Mouse (Mus musculus) embryonic facial prominence, embryonic 12.5 days (tissue): ENCODE measurements around the gene Zfp821. TPM values are rescaled to one million over a fixed set of nuclear protein-coding genes. Genes with fewer than 3 reads are reported as not detected.

Source experiments
- ATAC-seq: fragments of 200-750 bp; cut with Nextera tagmentation; 2 replicates; pipeline ENCODE4 v1.8.0; 2017; ENCODE audit not compliant: insufficient number of reproducible peaks, insufficient read depth, low FRiP score, low TSS enrichment
- H3K27ac ChIP-seq: fragments of 300-500 bp; sonication (generic); 2 replicates; pipeline ENCODE4 v1.5.1; 2016; ENCODE audit warnings: mild to moderate bottlenecking
- H3K27me3 ChIP-seq: fragments of 300-500 bp; sonication (generic); 2 replicates; pipeline ENCODE4 v1.6.1; 2016; ENCODE audit warnings: mild to moderate bottlenecking, moderate library complexity
- H3K36me3 ChIP-seq: fragments of 300-500 bp; sonication (generic); 2 replicates; pipeline ENCODE4 v1.6.1; 2016; ENCODE audit warnings: mild to moderate bottlenecking
- H3K4me1 ChIP-seq: fragments of 300-500 bp; sonication (generic); 2 replicates; pipeline ENCODE4 v1.6.1; 2016
- H3K4me2 ChIP-seq: fragments of 300-500 bp; sonication (generic); replicated peaks from 2 replicates; pipeline ENCODE4 v1.6.1; 2016; ENCODE audit warnings: mild to moderate bottlenecking, moderate library complexity
- H3K4me3 ChIP-seq: fragments of 300-500 bp; sonication (generic); 2 replicates; pipeline ENCODE4 v1.5.1; 2016; ENCODE audit warnings: mild to moderate bottlenecking
- H3K9ac ChIP-seq: fragments of 300-500 bp; sonication (generic); 2 replicates; pipeline ENCODE4 v1.6.1; 2016; ENCODE audit warnings: mild to moderate bottlenecking, moderate library complexity
- H3K9me3 ChIP-seq: fragments of 300-500 bp; sonication (generic); 2 replicates; pipeline ENCODE4 v1.6.1; 2016; ENCODE audit warnings: mild to moderate bottlenecking, moderate library complexity
- WGBS: fragments of 180-500 bp; shearing (Covaris S2); methylation state at CpG from one replicate; pipeline ENCODE4 v1.1.7; 2016; 5-methylcytosine and 5-hydroxymethylcytosine counted together
- polyA plus RNA-seq: library from polyadenylated mRNA; unstranded; fragments of >200 nt; fragmentation: Nextera tagmentation; extraction: Ambion mirVana; gene quantifications from 2 replicates; pipeline ENCODE4 v1.2.1, GENCODE M21; 2016

Gene Zfp821
- polyA plus RNA-seq, 1 experiment from 2014 or later: 60.6 TPM

DNA sequence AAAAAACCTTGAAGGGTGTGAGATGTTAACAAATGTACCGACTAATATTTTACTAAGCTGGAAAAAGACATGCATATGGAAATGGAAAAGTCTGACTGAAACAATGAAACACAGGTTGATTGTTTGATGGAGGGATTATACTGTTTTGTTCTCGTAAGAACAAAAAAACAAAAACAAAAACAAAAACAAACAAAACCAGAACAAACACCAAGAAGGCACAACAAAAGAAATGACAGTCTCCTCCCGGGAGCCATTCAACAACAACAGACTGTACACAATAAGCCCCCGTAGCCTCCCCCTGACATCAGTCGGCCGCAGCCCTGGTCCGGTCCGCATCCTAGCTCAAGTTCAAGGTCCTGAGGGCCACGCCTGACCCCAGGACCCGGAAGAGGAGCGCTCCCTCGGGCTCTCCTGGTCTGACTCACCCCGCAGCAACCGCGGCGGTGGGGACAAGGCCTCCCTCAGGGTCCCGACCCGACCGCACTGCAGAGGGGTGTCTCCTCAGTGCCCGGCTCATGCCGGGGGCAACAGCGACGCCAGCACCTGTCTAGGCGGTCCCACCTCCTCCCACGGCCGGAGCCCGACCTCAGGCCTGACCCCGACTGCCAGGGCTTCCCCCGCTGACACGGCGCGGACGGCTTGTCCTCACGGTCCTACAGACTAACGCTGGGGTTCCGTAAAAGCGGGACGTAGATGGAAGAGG is 12.8 kb upstream of the Zfp821 start:
- Histone ChIP-seq H3K27me3 (no peaks in the 10 kb centered on the region; the same call in 1 of the 2 replicates), H3K4me3 (peak overlapping the region; percentile 99), H3K4me1 (peaks cover 17% of the 10 kb centered on the region), H3K4me2 (peak overlapping the region; percentile 72), H3K36me3 (no peaks in the 10 kb centered on the region), H3K27ac (peak overlapping the region; percentile 74), H3K9me3 (no peaks in the 10 kb centered on the region), H3K9ac (peak overlapping the region; percentile 96)
- WGBS: under 1% methylated on average over 38 of the region's 38 CpGs
- ATAC-seq: peak; percentile 53

DNA sequence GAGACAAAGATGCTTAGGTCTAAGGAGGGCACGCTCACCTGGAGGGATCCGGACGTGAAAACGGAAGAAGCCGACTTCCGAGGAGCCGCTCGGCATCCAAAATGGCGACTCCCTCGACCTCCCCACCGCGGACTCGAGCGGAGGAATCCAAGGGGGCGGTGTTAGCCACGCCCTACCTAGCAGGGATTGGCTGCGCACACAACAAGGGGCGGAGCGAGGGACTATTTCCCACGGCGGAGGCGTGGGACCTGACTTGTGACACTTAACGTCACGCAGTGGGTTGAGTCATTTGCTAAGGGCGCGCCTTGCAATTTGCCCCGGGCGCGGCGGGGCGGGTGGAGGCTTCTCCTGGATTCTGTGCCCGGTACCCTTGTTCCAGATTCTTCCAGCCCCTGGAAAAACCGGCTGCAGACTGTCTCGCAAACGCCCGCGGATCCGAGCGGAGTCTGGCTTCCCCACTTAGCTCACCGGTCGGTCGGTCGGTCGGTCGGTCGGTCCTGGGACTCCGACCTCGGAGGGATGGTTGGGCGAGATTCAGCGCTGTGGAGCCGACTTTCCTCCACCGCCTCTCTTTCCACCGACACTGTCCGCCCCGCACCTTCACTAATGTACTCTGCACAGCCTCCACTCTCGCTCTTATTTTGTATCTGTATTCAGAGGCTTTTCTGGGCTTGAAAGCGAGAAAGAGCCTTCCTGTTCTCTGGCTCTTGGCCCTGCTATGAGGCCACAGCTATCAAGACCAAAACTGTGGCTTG is 12.0 kb upstream of the Zfp821 start, which contains the start of gene Ist1:
Gene Ist1 (minus strand): TSS at position 115 of the 755 bp plus-strand sequence.
- Histone ChIP-seq H3K4me3 (peak within 1 kb of the TSS; percentile 99), H3K4me1 (peaks cover 17% of the 10 kb centered on the region), H3K9ac (peak within 1 kb of the TSS; percentile 96), H3K27ac (peak within 1 kb of the TSS; percentile 74), H3K4me2 (peak within 1 kb of the TSS; percentile 80), H3K9me3 (no peaks in the 10 kb centered on the region), H3K27me3 (no peaks in the 10 kb centered on the region; the same call in 1 of the 2 replicates), H3K36me3 (no peaks in the 10 kb centered on the region)
- WGBS: under 1% methylated on average over 57 of the region's 57 CpGs
- ATAC-seq: peak; percentile 92

DNA sequence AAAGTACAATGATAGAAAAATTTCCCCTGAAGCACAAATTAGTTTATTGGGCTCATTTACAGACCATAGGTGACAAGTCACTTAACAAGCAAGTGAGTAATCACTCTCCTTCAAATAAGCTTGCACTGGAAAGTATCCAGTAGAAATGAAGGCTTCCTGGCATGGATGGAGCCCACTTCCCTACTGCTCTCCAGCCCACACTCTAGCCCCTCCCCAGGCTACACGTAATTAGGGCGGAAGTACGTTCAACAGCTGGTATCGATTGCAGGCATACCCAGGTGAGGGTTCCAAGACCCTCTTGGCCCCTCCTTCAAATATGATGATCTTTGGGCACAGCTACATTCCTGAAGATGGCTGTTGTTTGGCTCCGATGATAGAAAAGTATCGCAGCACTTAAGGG is 11.2 kb upstream of the Zfp821 start:
- no peak for ATAC-seq

DNA sequence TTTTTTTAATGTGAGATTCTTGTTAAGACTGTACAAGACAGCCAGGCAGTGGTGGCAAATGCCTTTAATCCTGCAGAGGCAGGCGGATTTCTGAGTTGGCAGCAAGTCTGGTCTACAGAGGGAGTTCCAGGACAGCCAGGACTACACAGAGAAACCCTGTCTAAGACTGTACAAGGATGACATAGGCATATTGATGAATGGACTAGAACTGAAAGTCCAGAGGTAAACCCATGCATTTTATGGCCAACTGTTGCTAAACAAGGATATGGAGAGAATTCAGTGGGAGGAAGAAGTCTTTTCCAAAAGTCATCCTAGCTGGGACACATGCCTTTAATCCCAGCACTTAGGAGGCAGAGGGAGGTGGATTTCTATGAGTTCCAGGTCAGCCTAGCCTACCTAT is 7.6 kb upstream of the Zfp821 start:
- Histone ChIP-seq H3K9ac (no peak overlapping the region), H3K4me3 (no peak overlapping the region), H3K4me2 (no peak overlapping the region), H3K27ac (no peak overlapping the region), H3K36me3 (no peaks in the 10 kb centered on the region), H3K9me3 (no peaks in the 10 kb centered on the region), H3K27me3 (no peaks in the 10 kb centered on the region; the same call in 1 of the 2 replicates), H3K4me1 (no peaks in the 10 kb centered on the region)
- WGBS: 75% methylated on average over 1 of the region's 1 CpGs
- no peak for ATAC-seq

More for the DNA sequence above, 11.2 kb upstream of the Zfp821 start:
- 0 out of 2 replicates have a peak overlapping the region, but pooled peaks have one; percentile 80 for H3K4me2 ChIP-seq
- no peak overlapping the region for H3K27ac ChIP-seq
- no peaks in the 10 kb centered on the region; the same call in 1 of the 2 replicates for H3K27me3 ChIP-seq
- 38% methylated on average over 6 of the region's 6 CpGs for WGBS
- H3K9ac ChIP-seq: no peak overlapping the region
- no peak overlapping the region for H3K4me3 ChIP-seq
- H3K4me1 ChIP-seq: peaks cover 17% of the 10 kb centered on the region
- H3K36me3 ChIP-seq: no peaks in the 10 kb centered on the region
- no peaks in the 10 kb centered on the region for H3K9me3 ChIP-seq

DNA sequence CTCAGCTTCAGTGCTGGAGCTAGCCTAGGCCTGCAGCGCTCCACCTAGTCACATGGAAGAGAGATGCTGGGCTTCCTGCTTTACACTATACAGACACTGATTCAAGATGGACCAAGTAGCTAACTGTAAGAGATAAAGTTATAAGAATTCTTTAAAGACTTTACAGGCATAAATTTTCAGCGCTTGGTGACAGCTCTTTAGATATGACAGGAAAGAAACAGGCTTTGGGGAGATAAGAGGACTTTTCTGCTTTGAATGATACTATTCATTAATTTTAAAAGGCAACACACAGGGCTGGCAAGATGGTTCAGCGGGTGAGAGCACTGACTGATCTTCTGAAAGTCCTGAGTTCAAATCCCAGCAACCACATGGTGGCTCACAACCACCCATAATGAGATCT is 6.9 kb upstream of the Zfp821 start:
- 76% methylated on average over 3 of the region's 3 CpGs for WGBS
- Histone ChIP-seq H3K4me2 (no peak overlapping the region), H3K4me3 (no peak overlapping the region), H3K9ac (no peak overlapping the region), H3K27ac (no peak overlapping the region), H3K36me3 (no peaks in the 10 kb centered on the region), H3K4me1 (no peaks in the 10 kb centered on the region), H3K9me3 (no peaks in the 10 kb centered on the region), H3K27me3 (no peaks in the 10 kb centered on the region; the same call in 1 of the 2 replicates)
- ATAC-seq: no peak

DNA sequence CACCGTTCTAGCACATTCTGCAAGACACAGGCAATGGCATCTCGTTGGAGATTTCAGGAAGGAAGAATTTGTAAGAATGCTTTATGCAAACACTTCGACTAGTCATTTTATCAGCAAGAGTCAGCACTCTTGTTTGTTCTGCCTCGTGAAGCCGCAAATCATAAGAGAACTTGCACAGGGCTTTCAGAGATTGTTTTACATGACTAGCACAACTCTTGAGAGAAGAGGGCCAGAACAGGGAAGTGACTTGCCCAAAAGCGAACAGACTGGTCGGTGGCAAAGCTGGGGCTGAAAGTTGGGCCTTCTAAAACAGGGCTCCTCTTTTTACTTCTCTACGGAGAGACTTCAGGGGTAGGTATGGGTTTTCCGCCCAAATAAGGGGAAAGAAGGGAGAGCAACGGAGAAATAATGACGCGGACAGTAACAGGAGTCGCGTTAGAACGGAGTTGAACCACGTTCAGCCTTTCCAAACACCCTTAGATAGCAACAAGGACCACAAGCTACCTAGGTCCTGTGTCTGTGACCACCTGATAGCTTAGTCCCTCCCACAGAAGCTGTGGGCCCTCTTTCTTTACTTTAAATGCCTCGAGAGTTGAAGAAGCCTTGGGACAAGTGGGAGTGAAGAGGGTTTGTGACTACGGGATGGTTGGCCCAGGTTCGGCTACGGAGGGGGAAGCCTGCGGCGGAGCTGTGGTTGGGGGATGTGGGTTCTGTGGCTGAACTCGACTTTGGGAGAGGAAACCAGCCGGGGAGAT is 604 bp upstream of the Zfp821 start:
- Histone ChIP-seq H3K9ac (peak overlapping the region; percentile 96), H3K4me3 (peak overlapping the region; percentile 93), H3K4me2 (peak overlapping the region; percentile 87), H3K27me3 (no peaks in the 10 kb centered on the region), H3K27ac (no peak overlapping the region), H3K4me1 (peaks cover 29% of the 10 kb centered on the region), H3K36me3 (peaks cover 19% of the 10 kb centered on the region), H3K9me3 (no peaks in the 10 kb centered on the region)
- 13% methylated on average over 24 of the region's 24 CpGs for WGBS
- ATAC-seq: 0 out of 2 replicates have a peak, but pooled peaks have one; percentile 11

DNA sequence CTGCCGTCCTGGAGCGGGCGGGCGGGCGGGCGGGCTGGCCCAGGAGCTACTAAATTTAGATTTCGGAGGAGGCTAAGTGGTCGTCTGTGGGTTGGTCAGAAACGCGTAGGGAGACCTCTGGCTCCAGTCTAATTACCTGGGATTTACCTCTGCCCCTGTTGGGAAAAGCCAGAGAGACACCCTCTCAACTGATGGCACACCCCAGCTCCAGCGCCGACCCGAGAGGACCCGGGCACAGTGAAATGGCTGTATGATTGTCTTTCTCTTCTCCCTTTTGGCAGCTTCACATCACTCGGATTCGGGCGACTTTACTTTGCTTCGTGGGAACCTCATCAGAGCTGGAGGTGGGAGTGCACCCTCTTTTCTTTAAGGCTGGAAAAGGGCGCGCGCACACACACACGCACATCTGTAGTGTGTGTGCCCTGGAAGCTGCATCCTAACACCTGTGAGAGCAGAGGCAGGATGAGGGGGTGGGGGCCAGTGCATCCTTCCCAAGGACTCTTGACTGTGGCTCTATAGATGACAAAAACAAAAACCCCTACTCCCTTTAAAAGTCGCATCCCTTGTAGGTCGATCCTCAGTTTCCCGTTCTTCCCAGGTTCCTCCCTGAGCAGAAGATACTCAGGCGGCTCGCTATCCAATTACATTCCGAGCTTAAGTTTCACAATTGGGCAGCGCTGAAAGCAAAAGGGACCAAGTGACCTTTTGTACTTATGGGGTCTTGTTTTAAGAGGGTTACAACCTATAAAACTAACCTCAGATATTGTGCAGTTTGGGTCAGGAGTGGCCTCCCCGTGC is 929 bp downstream of the Zfp821 start:
- Histone ChIP-seq H3K9me3 (no peaks in the 10 kb centered on the region), H3K36me3 (peaks cover 34% of the 10 kb centered on the region), H3K27me3 (no peaks in the 10 kb centered on the region), H3K4me3 (peak overlapping the region; percentile 93), H3K4me1 (peaks cover 29% of the 10 kb centered on the region), H3K4me2 (peak overlapping the region; percentile 87), H3K9ac (peak overlapping the region; percentile 96), H3K27ac (peak overlapping the region; percentile 96)
- 2% methylated on average over 22 of the region's 30 CpGs for WGBS
- ATAC-seq: peak; percentile 7; the same call in 1 of the 2 replicates

GRCm38 (mm10) chr8:109706874-109707237 is 1.5 kb downstream of the Zfp821 start:
- WGBS: 21% methylated on average over 2 of the region's 2 CpGs
- peak overlapping the region; percentile 96; the same call in 1 of the 2 replicates for H3K9ac ChIP-seq
- 0 out of 2 replicates have a peak, but pooled peaks have one; percentile 35 for ATAC-seq
- H3K36me3 ChIP-seq: peaks cover 40% of the 10 kb centered on the region
- no peaks in the 10 kb centered on the region for H3K27me3 ChIP-seq
- H3K27ac ChIP-seq: no peak overlapping the region
- H3K9me3 ChIP-seq: no peaks in the 10 kb centered on the region
- peaks cover 29% of the 10 kb centered on the region for H3K4me1 ChIP-seq
- peak overlapping the region; percentile 93 for H3K4me3 ChIP-seq
- H3K4me2 ChIP-seq: peak overlapping the region; percentile 87

- ATAC-seq: no peak
- H3K4me1 ChIP-seq: peaks cover 29% of the 10 kb centered on the region
- H3K4me3 ChIP-seq: no peak overlapping the region
- 0 out of 2 replicates have a peak overlapping the region, but pooled peaks have one; percentile 0 for H3K4me2 ChIP-seq
- H3K9me3 ChIP-seq: no peaks in the 10 kb centered on the region
- no peaks in the 10 kb centered on the region for H3K27me3 ChIP-seq
- H3K36me3 ChIP-seq: peaks cover 51% of the 10 kb centered on the region
- WGBS: 93% methylated on average over 4 of the region's 4 CpGs
- H3K9ac ChIP-seq: no peak overlapping the region
- H3K27ac ChIP-seq: no peak overlapping the region
These were observed 2.6 kb downstream of the Zfp821 start for GRCm38 (mm10) chr8:109707921-109708320.

DNA sequence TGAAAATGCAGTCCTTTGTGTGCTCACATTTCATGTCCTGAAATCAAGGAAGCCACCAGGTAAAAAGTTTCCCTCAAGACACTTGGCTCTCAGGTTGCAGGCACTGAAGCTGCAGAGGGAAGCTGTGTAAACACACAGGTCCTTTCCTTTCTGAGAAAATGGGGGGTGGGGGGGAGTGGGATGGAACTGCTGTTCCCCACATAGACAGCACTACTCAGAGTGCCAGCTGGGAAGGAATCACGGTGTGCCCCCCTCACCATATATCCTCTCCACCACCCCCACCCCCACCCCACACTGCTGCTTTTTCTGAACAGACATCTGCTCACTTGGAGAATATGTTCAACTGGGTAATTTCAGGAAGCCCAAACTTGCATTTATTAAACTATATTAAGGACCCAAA is 7.2 kb downstream of the Zfp821 start:
- H3K4me3 ChIP-seq: no peak overlapping the region
- H3K4me2 ChIP-seq: no peak overlapping the region
- H3K27ac ChIP-seq: no peak overlapping the region
- ATAC-seq: no peak
- peaks cover 12% of the 10 kb centered on the region for H3K4me1 ChIP-seq
- H3K36me3 ChIP-seq: peaks cover 87% of the 10 kb centered on the region
- 80% methylated on average over 1 of the region's 1 CpGs for WGBS
- no peak overlapping the region for H3K9ac ChIP-seq
- no peaks in the 10 kb centered on the region for H3K27me3 ChIP-seq
- H3K9me3 ChIP-seq: no peaks in the 10 kb centered on the region

- Histone ChIP-seq H3K9ac (no peak overlapping the region), H3K4me3 (no peak overlapping the region), H3K4me1 (no peaks in the 10 kb centered on the region), H3K27me3 (no peaks in the 10 kb centered on the region), H3K36me3 (peaks cover 88% of the 10 kb centered on the region), H3K4me2 (no peak overlapping the region), H3K27ac (no peak overlapping the region), H3K9me3 (no peaks in the 10 kb centered on the region)
- 90% methylated on average over 5 of the region's 5 CpGs for WGBS
- ATAC-seq: no peak
These were observed 9.6 kb downstream of the Zfp821 start for GRCm38 (mm10) chr8:109714961-109715360.
